Mouse (Mus musculus): ENCODE data around the gene Trim2.

Trim2 gene

DNA sequence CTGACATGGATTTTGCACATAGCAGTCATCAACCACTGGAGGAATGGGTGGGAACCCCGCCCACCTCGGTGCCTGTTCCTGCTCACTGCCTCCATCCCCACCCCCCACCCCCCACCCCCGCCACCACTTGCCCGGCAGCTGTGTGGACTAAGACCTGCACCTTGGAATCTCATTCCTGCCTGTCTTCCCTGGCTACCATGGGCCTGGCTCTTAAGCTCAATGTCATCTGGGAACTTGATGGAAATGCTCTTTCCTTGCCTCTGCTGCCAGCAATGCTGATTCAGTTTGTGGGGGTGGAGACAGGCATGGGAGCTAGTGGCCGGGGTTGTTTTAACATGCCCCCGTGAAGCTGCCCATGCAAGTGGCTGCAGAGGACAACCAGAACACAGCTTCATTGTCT, 17.3 kb upstream of the Trim2 start:
- no peak for DNase-seq (ENCODE audit: extremely low spot score, low read depth, low spot score)

DNA sequence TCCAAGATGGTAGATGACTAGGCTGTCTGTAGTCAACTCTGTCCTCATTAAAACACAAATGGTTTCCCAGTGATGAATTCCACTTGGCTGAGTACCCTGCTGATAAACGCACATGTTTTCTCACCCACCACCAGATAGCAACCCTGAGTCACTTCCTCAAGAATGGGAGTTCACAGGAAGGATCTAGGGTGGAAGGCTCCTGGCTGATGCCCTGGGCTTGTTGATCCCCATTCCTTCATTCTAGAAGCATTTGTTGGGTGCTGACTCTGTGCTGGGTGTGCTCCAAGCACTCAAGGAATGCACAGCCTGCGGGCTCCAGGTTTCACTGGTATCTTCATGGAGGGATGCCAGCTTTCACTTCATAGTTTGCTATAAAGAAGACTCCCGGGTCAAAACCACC, 12.8 kb upstream of the Trim2 start:
- no peak for DNase-seq (ENCODE audit: extremely low spot score, low read depth, low spot score)

GRCm38 (mm10) chr3:84318865-84319264, 12.2 kb upstream of the Trim2 start:
- no peak for DNase-seq (ENCODE audit: extremely low spot score, low read depth, low spot score)

- DNase-seq (ENCODE audit: extremely low spot score, low read depth, low spot score): peak; percentile 84
These were observed 8.0 kb upstream of the Trim2 start for GRCm38 (mm10) chr3:84314651-84315191.

DNA sequence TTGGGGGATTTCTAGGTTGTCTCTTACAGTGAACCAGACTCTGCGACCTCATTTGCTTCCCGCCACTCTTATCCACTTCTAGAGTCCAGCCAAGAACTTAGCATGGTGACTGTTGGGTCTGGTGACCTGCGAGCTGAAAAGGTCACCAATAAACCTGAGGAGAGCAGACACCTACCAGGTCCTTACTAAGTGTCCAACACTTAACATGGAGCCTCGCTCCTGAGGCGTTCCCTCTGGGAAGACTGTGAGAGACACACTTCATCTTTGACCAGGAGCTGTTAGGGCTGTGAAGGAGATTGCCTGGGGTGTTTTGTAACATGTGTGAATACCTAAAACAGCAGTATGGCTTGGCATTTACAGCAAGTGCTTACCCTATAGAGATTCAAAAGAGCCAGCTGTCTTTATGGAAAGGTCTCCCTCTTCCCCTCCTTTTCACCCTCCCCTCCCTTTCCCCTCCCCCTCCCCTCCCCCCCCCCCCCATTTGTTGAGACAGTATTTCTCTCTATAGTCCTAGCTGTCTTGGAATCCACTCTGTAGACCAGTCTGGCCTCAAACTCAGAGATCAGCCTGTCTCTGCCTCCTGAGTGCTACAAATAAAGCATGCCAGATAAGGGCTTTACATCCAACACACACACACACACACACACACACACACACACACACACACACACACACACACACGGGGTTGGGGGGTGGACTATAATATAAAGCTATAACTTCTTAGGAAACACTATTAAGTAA, 7.3 kb upstream of the Trim2 start:
- no peak for DNase-seq (ENCODE audit: extremely low spot score, low read depth, low spot score)

- DNase-seq (ENCODE audit: extremely low spot score, low read depth, low spot score): peak; percentile 58
These were observed 6.5 kb upstream of the Trim2 start for GRCm38 (mm10) chr3:84313003-84313800.

GRCm38 (mm10) chr3:84312326-84312725, 5.6 kb upstream of the Trim2 start:
- no peak for DNase-seq (ENCODE audit: extremely low spot score, low read depth, low spot score)

GRCm38 (mm10) chr3:84307516-84307915, 839 bp upstream of the Trim2 start:
- no peak for DNase-seq (ENCODE audit: extremely low spot score, low read depth, low spot score)

DNA sequence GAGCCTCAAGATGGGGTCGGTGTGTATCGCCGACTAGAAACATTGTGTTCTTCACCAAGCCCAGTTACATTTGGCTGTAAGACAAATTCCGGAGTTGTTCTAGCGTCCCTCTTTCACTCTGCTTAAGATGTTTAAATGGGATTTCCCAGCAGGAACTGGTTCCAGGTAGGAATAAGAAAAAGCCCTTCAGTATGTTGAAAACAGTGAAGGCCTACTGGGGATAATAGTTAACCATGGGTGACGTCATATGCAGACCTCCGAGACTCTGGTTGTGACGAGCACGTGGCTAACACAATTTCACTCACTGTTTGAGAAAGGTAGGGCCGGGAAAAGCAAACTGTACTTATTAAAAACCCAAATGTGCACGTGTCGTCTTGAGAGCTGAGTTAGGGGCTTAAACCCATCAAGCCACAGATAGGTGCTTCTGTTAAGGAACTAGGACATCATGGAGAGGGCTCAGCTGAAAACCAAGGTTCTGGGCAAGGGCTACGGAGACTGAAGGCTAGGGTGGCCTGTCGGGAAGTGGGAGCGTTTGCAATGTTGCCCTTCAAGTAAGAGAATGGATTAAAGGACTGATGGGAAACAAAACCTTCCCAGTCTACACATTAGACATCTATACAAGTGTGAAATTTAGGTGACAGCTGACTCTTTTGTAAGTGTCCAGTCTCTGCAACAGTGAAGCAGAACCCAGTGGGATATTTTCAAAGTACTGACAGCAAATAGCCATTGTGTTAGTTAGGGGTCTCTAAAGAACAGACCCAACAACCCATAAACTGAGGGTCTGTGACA, 761 bp downstream of the Trim2 start:
- no peak for DNase-seq (ENCODE audit: extremely low spot score, low read depth, low spot score)

GRCm38 (mm10) chr3:84305010-84305692, 1.5 kb downstream of the Trim2 start:
- DNase-seq (ENCODE audit: extremely low spot score, low read depth, low spot score): no peak

GRCm38 (mm10) chr3:84304339-84305009, 2.2 kb downstream of the Trim2 start:
- DNase-seq (ENCODE audit: extremely low spot score, low read depth, low spot score): no peak

GRCm38 (mm10) chr3:84303395-84303949, 3.2 kb downstream of the Trim2 start:
- DNase-seq (ENCODE audit: extremely low spot score, low read depth, low spot score): no peak

GRCm38 (mm10) chr3:84302273-84302672, 4.4 kb downstream of the Trim2 start:
- DNase-seq (ENCODE audit: extremely low spot score, low read depth, low spot score): no peak

DNA sequence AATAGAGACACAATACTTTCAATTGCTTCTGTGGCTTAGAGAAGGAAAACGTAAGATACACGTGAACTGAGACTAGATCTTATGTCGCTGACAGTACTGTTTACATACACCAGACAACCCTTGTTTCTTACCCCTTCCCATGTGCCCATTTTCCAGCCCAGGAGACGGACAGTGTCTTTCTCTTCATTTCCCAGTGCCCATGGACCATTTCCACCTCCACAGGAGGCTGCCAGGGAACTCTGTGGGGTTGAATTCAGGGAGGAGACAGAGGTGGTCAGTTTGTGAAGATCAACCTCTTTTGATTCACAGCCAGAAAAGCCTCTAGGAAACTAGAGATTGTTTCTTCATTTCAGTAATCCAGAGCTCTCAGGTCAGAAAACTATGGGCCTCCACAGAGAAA, 5.0 kb downstream of the Trim2 start:
- DNase-seq (ENCODE audit: extremely low spot score, low read depth, low spot score): no peak

- no peak for DNase-seq (ENCODE audit: extremely low spot score, low read depth, low spot score)
These were observed 8.5 kb downstream of the Trim2 start for GRCm38 (mm10) chr3:84298186-84298585.

GRCm38 (mm10) chr3:84296676-84297075, 10.0 kb downstream of the Trim2 start:
- DNase-seq (ENCODE audit: extremely low spot score, low read depth, low spot score): no peak

- DNase-seq (ENCODE audit: extremely low spot score, low read depth, low spot score): no peak
These were observed 11.9 kb downstream of the Trim2 start for GRCm38 (mm10) chr3:84294734-84295133.

DNA sequence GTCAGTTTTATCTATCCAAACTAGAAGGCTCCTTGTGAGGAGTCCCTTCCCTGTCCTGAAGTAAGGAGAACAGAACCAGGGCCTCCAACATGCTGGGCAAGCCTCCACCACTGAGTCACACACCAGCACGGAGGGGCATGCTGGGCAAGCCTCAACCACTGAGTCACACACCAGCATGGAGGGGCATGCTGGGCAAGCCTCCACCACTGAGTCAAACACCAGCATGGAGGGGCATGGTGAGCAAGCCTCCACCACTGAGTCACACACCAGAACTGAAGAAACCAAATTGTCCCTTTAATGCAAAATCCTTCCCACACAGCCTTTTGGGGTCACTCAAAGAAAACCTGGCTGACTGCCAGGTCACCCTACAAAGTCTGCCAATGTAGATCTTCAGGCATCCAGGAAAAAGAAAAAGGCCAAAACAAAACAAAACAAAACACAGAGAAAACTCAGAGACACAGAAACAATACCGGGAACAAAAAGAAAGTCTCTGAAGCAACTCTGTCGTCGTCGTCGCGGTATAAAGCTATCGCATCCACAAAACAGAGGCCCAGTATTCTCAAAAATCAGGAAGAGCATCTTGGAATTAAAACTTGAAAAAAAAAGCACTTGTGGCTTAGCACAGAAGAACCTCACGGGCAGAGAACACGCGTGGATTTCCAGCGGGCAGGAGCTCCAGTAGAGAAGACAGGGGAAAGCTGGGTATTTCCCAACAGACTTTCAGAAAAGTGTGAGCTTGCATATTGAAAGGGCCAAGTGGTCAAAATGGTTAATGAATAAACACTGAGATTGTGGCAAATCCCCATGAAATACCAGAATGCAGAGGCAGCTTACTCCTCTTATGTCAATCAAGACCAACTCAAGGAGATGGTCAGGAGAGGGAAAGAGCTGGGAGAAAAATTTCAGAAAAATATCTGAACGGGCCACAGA, 12.7 kb downstream of the Trim2 start:
- DNase-seq (ENCODE audit: extremely low spot score, low read depth, low spot score): no peak

GRCm38 (mm10) chr3:84292238-84292637, 14.4 kb downstream of the Trim2 start:
- DNase-seq (ENCODE audit: extremely low spot score, low read depth, low spot score): no peak
